Mouse (Mus musculus): ENCODE measurements around the gene Oard1. TPM values are rescaled to one million over a fixed set of nuclear protein-coding genes. Genes with fewer than 3 reads are reported as not detected.
A peak's percentile ranks its signal among the peaks of the same experiment; 100 is the strongest.

Gene Oard1
- polyA plus RNA-seq, 1 experiment from 2014 or later, result 89.5 TPM

- WGBS, result 86% methylated on average over 7 of the region's 7 CpGs
- no peak overlapping the region for H3K27ac ChIP-seq (replicated peaks)
- no peak for DNase-seq (ENCODE audit: low spot score)
- H3K4me3 ChIP-seq, result no peak overlapping the region
- peaks cover 13% of the 10 kb centered on the region for H3K4me1 ChIP-seq
- H3K27me3 ChIP-seq (replicated peaks; ENCODE audit: low read depth, poor library complexity, severe bottlenecking), result no peaks in the 10 kb centered on the region
- peaks cover 76% of the 10 kb centered on the region for H3K36me3 ChIP-seq (replicated peaks)
- H3K9me3 ChIP-seq, result no peaks in the 10 kb centered on the region
These were observed 6.2 kb downstream of the Oard1 start for GRCm38 (mm10) chr17:48416011-48416410.

- WGBS, result 90% methylated on average over 14 of the region's 14 CpGs
- Histone ChIP-seq H3K27me3 (replicated peaks; ENCODE audit: low read depth, poor library complexity, severe bottlenecking) (no peaks in the 10 kb centered on the region), H3K4me3 (no peak overlapping the region), H3K4me1 (peaks cover 7% of the 10 kb centered on the region), H3K9me3 (no peaks in the 10 kb centered on the region), H3K36me3 (replicated peaks) (peaks cover 76% of the 10 kb centered on the region), H3K27ac (replicated peaks) (no peak overlapping the region)
- DNase-seq (ENCODE audit: low spot score), result peak; percentile 67
These were observed 6.8 kb downstream of the Oard1 start for GRCm38 (mm10) chr17:48416425-48417195.

- Histone ChIP-seq H3K27me3 (replicated peaks; ENCODE audit: low read depth, poor library complexity, severe bottlenecking) (no peaks in the 10 kb centered on the region), H3K4me1 (0 out of 2 replicates have a peak, but pooled peaks cover 2% of the 10 kb centered on the region), H3K36me3 (replicated peaks) (peaks cover 67% of the 10 kb centered on the region), H3K27ac (replicated peaks) (no peak overlapping the region), H3K4me3 (no peak overlapping the region), H3K9me3 (no peaks in the 10 kb centered on the region)
- no peak for DNase-seq (ENCODE audit: low spot score)
- WGBS, result 90% methylated on average over 6 of the region's 6 CpGs
These were observed 7.7 kb downstream of the Oard1 start for GRCm38 (mm10) chr17:48417521-48417920.

GRCm38 (mm10) chr17:48418174-48418573 is 8.4 kb downstream of the Oard1 start:
- peaks cover 63% of the 10 kb centered on the region for H3K36me3 ChIP-seq (replicated peaks)
- WGBS, result 77% methylated on average over 7 of the region's 7 CpGs
- DNase-seq (ENCODE audit: low spot score), result no peak
- H3K4me1 ChIP-seq, result 0 out of 2 replicates have a peak, but pooled peaks cover 2% of the 10 kb centered on the region
- no peaks in the 10 kb centered on the region for H3K27me3 ChIP-seq (replicated peaks; ENCODE audit: low read depth, poor library complexity, severe bottlenecking)
- no peak overlapping the region for H3K27ac ChIP-seq (replicated peaks)
- no peak overlapping the region for H3K4me3 ChIP-seq
- H3K9me3 ChIP-seq, result no peaks in the 10 kb centered on the region

GRCm38 (mm10) chr17:48418781-48419180 is 9.0 kb downstream of the Oard1 start:
- H3K4me1 ChIP-seq, result 0 out of 2 replicates have a peak, but pooled peaks cover 2% of the 10 kb centered on the region
- H3K9me3 ChIP-seq, result no peaks in the 10 kb centered on the region
- no peak overlapping the region for H3K4me3 ChIP-seq
- DNase-seq (ENCODE audit: low spot score), result no peak
- 88% methylated on average over 1 of the region's 1 CpGs for whole genome bisulfite sequencing
- H3K27ac ChIP-seq (replicated peaks), result no peak overlapping the region
- H3K36me3 ChIP-seq (replicated peaks), result peaks cover 57% of the 10 kb centered on the region
- H3K27me3 ChIP-seq (replicated peaks; ENCODE audit: low read depth, poor library complexity, severe bottlenecking), result no peaks in the 10 kb centered on the region

GRCm38 (mm10) chr17:48419571-48419970 is 9.8 kb downstream of the Oard1 start:
- no peak for DNase-seq (ENCODE audit: low spot score)
- 67% methylated on average over 2 of the region's 2 CpGs for WGBS
- Histone ChIP-seq H3K36me3 (replicated peaks) (peaks cover 49% of the 10 kb centered on the region), H3K4me1 (0 out of 2 replicates have a peak, but pooled peaks cover 2% of the 10 kb centered on the region), H3K9me3 (no peaks in the 10 kb centered on the region), H3K4me3 (no peak overlapping the region), H3K27me3 (replicated peaks; ENCODE audit: low read depth, poor library complexity, severe bottlenecking) (no peaks in the 10 kb centered on the region), H3K27ac (replicated peaks) (no peak overlapping the region)

- 0 out of 2 replicates have a peak, but pooled peaks cover 3% of the 10 kb centered on the region for H3K36me3 ChIP-seq (replicated peaks)
- H3K4me3 ChIP-seq, result no peak overlapping the region
- no peaks in the 10 kb centered on the region for H3K9me3 ChIP-seq
- DNase-seq (ENCODE audit: low spot score), result no peak
- H3K27ac ChIP-seq (replicated peaks), result no peak overlapping the region
- H3K4me1 ChIP-seq, result peaks cover 32% of the 10 kb centered on the region
- WGBS, result 85% methylated on average over 9 of the region's 9 CpGs
- no peaks in the 10 kb centered on the region for H3K27me3 ChIP-seq (replicated peaks; ENCODE audit: low read depth, poor library complexity, severe bottlenecking)
These were observed 14.4 kb downstream of the Oard1 start for GRCm38 (mm10) chr17:48424237-48424636.

GRCm38 (mm10) chr17:48425823-48426612 is 16.2 kb downstream of the Oard1 start:
- Histone ChIP-seq H3K36me3 (replicated peaks) (no peaks in the 10 kb centered on the region), H3K27ac (replicated peaks) (peak overlapping the region; percentile 35; the same call in 1 of the 2 replicates), H3K4me1 (peaks cover 45% of the 10 kb centered on the region), H3K27me3 (replicated peaks; ENCODE audit: low read depth, poor library complexity, severe bottlenecking) (no peaks in the 10 kb centered on the region), H3K4me3 (no peak overlapping the region), H3K9me3 (no peaks in the 10 kb centered on the region)
- 41% methylated on average over 9 of the region's 9 CpGs for WGBS
- no peak for DNase-seq (ENCODE audit: low spot score)

- peaks cover 50% of the 10 kb centered on the region for H3K4me1 ChIP-seq
- no peaks in the 10 kb centered on the region for H3K36me3 ChIP-seq (replicated peaks)
- peak; percentile 38 for DNase-seq (ENCODE audit: low spot score)
- no peak overlapping the region for H3K4me3 ChIP-seq
- no peaks in the 10 kb centered on the region for H3K27me3 ChIP-seq (replicated peaks; ENCODE audit: low read depth, poor library complexity, severe bottlenecking)
- no peaks in the 10 kb centered on the region for H3K9me3 ChIP-seq
- WGBS, result 46% methylated on average over 13 of the region's 13 CpGs
- H3K27ac ChIP-seq (replicated peaks), result peak overlapping the region; percentile 42
These were observed 17.4 kb downstream of the Oard1 start for GRCm38 (mm10) chr17:48426991-48427750.

- no peak for DNase-seq (ENCODE audit: low spot score)
- H3K4me3 ChIP-seq, result no peak overlapping the region
- no peaks in the 10 kb centered on the region for H3K9me3 ChIP-seq
- H3K27me3 ChIP-seq (replicated peaks; ENCODE audit: low read depth, poor library complexity, severe bottlenecking), result no peaks in the 10 kb centered on the region
- 48% methylated on average over 11 of the region's 11 CpGs for WGBS
- H3K36me3 ChIP-seq (replicated peaks), result no peaks in the 10 kb centered on the region
- H3K4me1 ChIP-seq, result peaks cover 58% of the 10 kb centered on the region
- H3K27ac ChIP-seq (replicated peaks), result peak overlapping the region; percentile 60; the same call in 1 of the 2 replicates
These were observed 18.2 kb downstream of the Oard1 start for GRCm38 (mm10) chr17:48427852-48428530.

- H3K27me3 ChIP-seq (replicated peaks; ENCODE audit: low read depth, poor library complexity, severe bottlenecking), result no peaks in the 10 kb centered on the region
- WGBS, result 45% methylated on average over 5 of the region's 5 CpGs
- no peaks in the 10 kb centered on the region for H3K9me3 ChIP-seq
- peak overlapping the region; percentile 70 for H3K27ac ChIP-seq (replicated peaks)
- no peaks in the 10 kb centered on the region for H3K36me3 ChIP-seq (replicated peaks)
- H3K4me3 ChIP-seq, result no peak overlapping the region
- no peak for DNase-seq (ENCODE audit: low spot score)
- peaks cover 62% of the 10 kb centered on the region for H3K4me1 ChIP-seq
These were observed 20.6 kb downstream of the Oard1 start for GRCm38 (mm10) chr17:48430394-48430793.

- WGBS, result 70% methylated on average over 5 of the region's 5 CpGs
- Histone ChIP-seq H3K27ac (replicated peaks) (no peak overlapping the region), H3K9me3 (no peaks in the 10 kb centered on the region), H3K4me3 (no peak overlapping the region), H3K36me3 (replicated peaks) (no peaks in the 10 kb centered on the region), H3K27me3 (replicated peaks; ENCODE audit: low read depth, poor library complexity, severe bottlenecking) (no peaks in the 10 kb centered on the region), H3K4me1 (peaks cover 58% of the 10 kb centered on the region)
- no peak for DNase-seq (ENCODE audit: low spot score)
These were observed 21.2 kb downstream of the Oard1 start for GRCm38 (mm10) chr17:48431054-48431453.

All from embryonic facial prominence, embryonic 10.5 days (tissue).